Mouse (Mus musculus) spleen, adult 2 months (tissue): ENCODE results near the gene Gm49373.

Source experiments
- CTCF ChIP-seq: fragments of 200-500 bp; IDR thresholded peaks from 2 replicates; pipeline ENCODE4 v1.5.1; 2011; ENCODE audit warnings: mild to moderate bottlenecking, inconsistent platforms; ENCODE audit not compliant: insufficient read depth, insufficient read length, insufficient replicate concordance; ENCODE audit errors: extremely low read depth
- POLR2A ChIP-seq: fragments of 200-500 bp; IDR thresholded peaks from 2 replicates; pipeline ENCODE4 v1.6.1; 2011; ENCODE audit warnings: low read depth, low read length, inconsistent platforms

GRCm38 (mm10) chr9:21021363-21021762 is 51.5 kb downstream of the Gm49373 start:
- TF ChIP-seq POLR2A (no peak), CTCF (no peak)
